Mouse (Mus musculus): ENCODE data around the gene Plekhm3. TPM values are rescaled to one million over a fixed set of nuclear protein-coding genes. Genes with fewer than 3 reads are reported as not detected.

Gene Plekhm3
- total and polyA plus RNA-seq, 2 experiments from 2014 or later, result 5.3 to 13.2 TPM

DNA sequence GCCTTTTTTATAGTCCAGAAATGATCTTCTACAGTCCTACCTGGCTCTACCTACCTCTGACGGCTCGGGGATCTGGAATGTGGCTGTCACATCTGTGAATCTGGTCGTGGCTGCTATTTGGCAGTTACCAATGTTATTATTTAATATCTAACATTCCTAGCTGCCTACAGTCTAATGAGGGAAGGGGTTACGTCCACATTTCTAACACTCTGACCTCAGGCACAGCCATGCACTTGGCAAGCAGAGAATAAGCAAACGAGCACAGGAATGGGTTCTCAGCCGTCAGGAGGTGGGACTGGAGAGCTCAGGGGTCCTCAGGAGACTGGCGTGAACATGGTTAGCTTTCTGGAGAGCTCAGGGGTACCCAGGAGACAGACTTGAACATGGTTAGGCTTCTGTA lies 38.7 kb downstream of the Plekhm3 start:
- no peak overlapping the region for H3K27ac ChIP-seq (ENCODE audit: low read depth, low read length)
- no peak for TF ChIP-seq CTCF (IDR thresholded peaks at IDR 0.05; ENCODE audit: low read depth)
- no peaks in the 10 kb centered on the region for H3K4me1 ChIP-seq (ENCODE audit: insufficient read depth)
- H3K4me2 ChIP-seq (ENCODE audit: low read depth), result no peak overlapping the region
- H3K9me3 ChIP-seq (ENCODE audit: low read length), result no peaks in the 10 kb centered on the region
- no peak for ATAC-seq
- 56% methylated on average over 7 of the region's 7 CpGs for WGBS
- no peak for DNase-seq
- no peak overlapping the region for H3K9ac ChIP-seq
- no peaks in the 10 kb centered on the region; the same call in 1 of the 2 replicates for H3K27me3 ChIP-seq (ENCODE audit: insufficient read depth, low read length)
- H3K4me3 ChIP-seq (ENCODE audit: low read depth, low read length), result no peak overlapping the region
- H3K36me3 ChIP-seq (ENCODE audit: insufficient read depth), result peaks cover 6% of the 10 kb centered on the region

DNA sequence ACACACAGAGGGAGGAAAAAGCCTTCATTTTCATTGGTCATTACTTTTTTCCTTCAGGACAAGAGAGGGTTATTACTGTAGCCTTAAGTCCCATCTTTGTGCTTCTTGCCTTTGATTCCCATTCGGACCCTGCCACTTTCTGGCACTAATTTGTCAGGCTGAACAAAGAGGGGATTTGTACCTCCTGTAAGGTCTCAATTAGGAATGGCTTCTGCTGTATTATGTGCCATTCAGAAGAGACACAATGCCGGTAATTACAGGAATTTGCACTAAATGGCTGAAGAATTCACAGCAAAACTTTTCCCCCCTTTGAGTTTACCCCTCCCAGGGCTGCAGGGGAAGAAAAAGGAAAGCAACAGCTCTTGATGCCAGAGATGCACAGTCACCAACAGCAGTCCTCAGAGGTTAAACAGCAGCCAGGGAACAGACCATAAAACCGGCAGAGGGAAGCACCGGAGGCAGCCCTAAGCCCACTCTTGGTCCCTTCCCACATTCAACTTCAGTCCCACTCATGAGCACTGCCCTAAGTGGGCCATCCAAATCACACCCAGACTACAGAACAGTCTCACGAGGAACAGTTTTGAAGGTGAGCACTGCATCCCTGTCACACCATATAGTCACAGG lies 39.6 kb downstream of the Plekhm3 start:
- peak; percentile 16; the same call in 1 of the 2 replicates for ATAC-seq
- H3K27me3 ChIP-seq (ENCODE audit: insufficient read depth, low read length), result no peaks in the 10 kb centered on the region; the same call in 1 of the 2 replicates
- peaks cover 6% of the 10 kb centered on the region for H3K36me3 ChIP-seq (ENCODE audit: insufficient read depth)
- no peaks in the 10 kb centered on the region for H3K4me1 ChIP-seq (ENCODE audit: insufficient read depth)
- no peak overlapping the region for H3K4me3 ChIP-seq (ENCODE audit: low read depth, low read length)
- DNase-seq, result no peak
- WGBS, result 14% methylated on average over 5 of the region's 5 CpGs
- no peaks in the 10 kb centered on the region for H3K9me3 ChIP-seq (ENCODE audit: low read length)
- no peak overlapping the region; the same call in 1 of the 2 replicates for H3K9ac ChIP-seq
- TF ChIP-seq CTCF (IDR thresholded peaks at IDR 0.05; ENCODE audit: low read depth), result no peak
- H3K4me2 ChIP-seq (ENCODE audit: low read depth), result no peak overlapping the region
- no peak overlapping the region for H3K27ac ChIP-seq (ENCODE audit: low read depth, low read length)

DNA sequence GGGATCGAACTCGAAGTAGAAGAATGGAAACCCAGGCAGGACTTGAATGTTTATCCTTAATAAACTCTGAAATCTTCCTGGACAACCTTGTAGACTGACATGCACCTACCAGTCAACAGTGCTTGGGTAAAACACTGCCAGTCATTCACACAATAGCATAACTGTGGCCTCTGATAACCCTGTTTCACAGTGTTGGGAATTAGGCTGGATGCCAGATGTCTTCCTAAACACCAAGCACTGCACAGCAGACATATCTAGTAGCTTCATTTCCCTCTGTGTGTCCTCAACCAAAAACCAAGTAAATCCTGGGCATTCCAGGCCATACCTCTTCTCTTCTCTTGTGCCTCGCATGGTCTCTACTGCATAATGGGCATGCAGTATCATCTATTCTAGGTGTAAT lies 42.3 kb downstream of the Plekhm3 start:
- Histone ChIP-seq H3K27ac (ENCODE audit: low read depth, low read length) (no peak overlapping the region), H3K9ac (no peak overlapping the region), H3K27me3 (ENCODE audit: insufficient read depth, low read length) (no peaks in the 10 kb centered on the region), H3K9me3 (ENCODE audit: low read length) (no peaks in the 10 kb centered on the region), H3K36me3 (ENCODE audit: insufficient read depth) (no peaks in the 10 kb centered on the region), H3K4me3 (ENCODE audit: low read depth, low read length) (no peak overlapping the region), H3K4me1 (ENCODE audit: insufficient read depth) (no peaks in the 10 kb centered on the region), H3K4me2 (ENCODE audit: low read depth) (no peak overlapping the region)
- DNase-seq, result no peak
- 95% methylated on average over 3 of the region's 3 CpGs for WGBS
- TF ChIP-seq CTCF (IDR thresholded peaks at IDR 0.05; ENCODE audit: low read depth), result no peak
- ATAC-seq, result no peak

DNA sequence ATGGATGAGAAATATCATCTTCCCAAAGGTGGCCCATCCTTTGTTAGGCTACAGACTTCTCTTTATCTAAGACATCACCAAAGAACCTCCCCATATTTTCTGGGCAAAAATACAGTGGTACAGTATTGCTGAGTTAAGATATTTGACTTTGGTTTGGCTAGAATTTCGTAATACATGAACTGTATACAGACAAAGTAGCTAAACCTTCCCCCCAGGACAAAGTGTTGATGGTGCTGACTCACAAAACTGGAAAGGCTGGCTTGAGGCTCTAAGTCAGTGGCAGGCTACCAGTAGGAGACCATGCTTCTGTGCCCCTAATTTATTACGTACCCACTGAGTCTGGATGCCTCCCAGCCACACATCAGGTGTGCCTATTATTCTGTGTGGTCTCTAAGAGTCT lies 48.9 kb downstream of the Plekhm3 start:
- no peak for TF ChIP-seq CTCF (IDR thresholded peaks at IDR 0.05; ENCODE audit: low read depth)
- H3K4me1 ChIP-seq (ENCODE audit: insufficient read depth), result no peaks in the 10 kb centered on the region
- H3K4me2 ChIP-seq (ENCODE audit: low read depth), result no peak overlapping the region
- no peaks in the 10 kb centered on the region for H3K36me3 ChIP-seq (ENCODE audit: insufficient read depth)
- H3K9ac ChIP-seq, result no peak overlapping the region
- no peaks in the 10 kb centered on the region for H3K9me3 ChIP-seq (ENCODE audit: low read length)
- no peak overlapping the region for H3K4me3 ChIP-seq (ENCODE audit: low read depth, low read length)
- no peaks in the 10 kb centered on the region for H3K27me3 ChIP-seq (ENCODE audit: insufficient read depth, low read length)
- no peak overlapping the region for H3K27ac ChIP-seq (ENCODE audit: low read depth, low read length)
- WGBS, result 79% methylated on average over 2 of the region's 2 CpGs
- DNase-seq, result no peak
- no peak for ATAC-seq

GRCm38 (mm10) chr1:64906226-64906625 lies 50.4 kb downstream of the Plekhm3 start:
- DNase-seq, result no peak
- no peak for TF ChIP-seq CTCF (IDR thresholded peaks at IDR 0.05; ENCODE audit: low read depth)

GRCm38 (mm10) chr1:64903415-64903814 lies 53.2 kb downstream of the Plekhm3 start:
- 48% methylated on average over 4 of the region's 4 CpGs for WGBS
- Histone ChIP-seq H3K27me3 (ENCODE audit: insufficient read depth, low read length) (no peaks in the 10 kb centered on the region), H3K9me3 (ENCODE audit: low read length) (no peaks in the 10 kb centered on the region), H3K4me2 (ENCODE audit: low read depth) (no peak overlapping the region), H3K36me3 (ENCODE audit: insufficient read depth) (no peaks in the 10 kb centered on the region), H3K27ac (ENCODE audit: low read depth, low read length) (no peak overlapping the region), H3K9ac (no peak overlapping the region), H3K4me1 (ENCODE audit: insufficient read depth) (no peaks in the 10 kb centered on the region), H3K4me3 (ENCODE audit: low read depth, low read length) (no peak overlapping the region)
- DNase-seq, result no peak
- ATAC-seq, result no peak
- no peak for TF ChIP-seq CTCF (IDR thresholded peaks at IDR 0.05; ENCODE audit: low read depth)

More at GRCm38 (mm10) chr1:64906226-64906625, 50.4 kb downstream of the Plekhm3 start:
- no peak overlapping the region for H3K4me2 ChIP-seq (ENCODE audit: low read depth)
- H3K27ac ChIP-seq (ENCODE audit: low read depth, low read length), result no peak overlapping the region
- H3K9me3 ChIP-seq (ENCODE audit: low read length), result no peaks in the 10 kb centered on the region
- ATAC-seq, result no peak
- WGBS, result 76% methylated on average over 1 of the region's 1 CpGs
- no peaks in the 10 kb centered on the region for H3K4me1 ChIP-seq (ENCODE audit: insufficient read depth)
- no peak overlapping the region for H3K9ac ChIP-seq
- H3K36me3 ChIP-seq (ENCODE audit: insufficient read depth), result no peaks in the 10 kb centered on the region
- no peaks in the 10 kb centered on the region for H3K27me3 ChIP-seq (ENCODE audit: insufficient read depth, low read length)
- H3K4me3 ChIP-seq (ENCODE audit: low read depth, low read length), result no peak overlapping the region

DNA sequence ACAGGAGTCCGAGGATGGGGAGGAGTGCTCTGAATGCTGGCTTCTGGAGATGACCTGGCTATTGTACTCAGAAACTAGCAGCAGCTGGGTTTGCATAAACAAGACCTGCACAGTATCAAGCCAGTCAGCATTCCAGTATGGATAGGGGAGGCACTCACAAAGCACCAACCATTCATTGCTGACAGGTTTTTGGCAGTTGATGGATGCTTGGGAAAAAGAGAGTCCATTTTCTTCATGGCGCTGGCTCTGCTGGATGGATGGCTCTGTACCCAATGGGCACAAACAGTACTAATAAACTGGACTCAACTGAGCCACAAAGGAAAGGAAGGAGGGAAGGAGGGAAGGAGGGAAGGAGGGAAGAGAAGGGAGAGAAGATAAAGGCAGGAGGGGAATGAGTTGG lies 53.8 kb downstream of the Plekhm3 start:
- no peak overlapping the region for H3K9ac ChIP-seq
- H3K4me3 ChIP-seq (ENCODE audit: low read depth, low read length), result no peak overlapping the region
- no peak overlapping the region for H3K27ac ChIP-seq (ENCODE audit: low read depth, low read length)
- TF ChIP-seq CTCF (IDR thresholded peaks at IDR 0.05; ENCODE audit: low read depth), result no peak
- H3K4me2 ChIP-seq (ENCODE audit: low read depth), result no peak overlapping the region
- DNase-seq (no peak), ATAC-seq (no peak)
- WGBS, result 36% methylated on average over 2 of the region's 2 CpGs
- H3K4me1 ChIP-seq (ENCODE audit: insufficient read depth), result no peaks in the 10 kb centered on the region
- H3K9me3 ChIP-seq (ENCODE audit: low read length), result no peaks in the 10 kb centered on the region
- no peaks in the 10 kb centered on the region for H3K27me3 ChIP-seq (ENCODE audit: insufficient read depth, low read length)
- H3K36me3 ChIP-seq (ENCODE audit: insufficient read depth), result no peaks in the 10 kb centered on the region
